Mouse (Mus musculus) erythroblast, embryonic 14.5 days (primary cell): Measurements from ENCODE around the gene Hist1h2bm.

Experiments
- GATA1 ChIP-seq: IDR thresholded peaks from 2 replicates; pipeline ENCODE4 v1.6.1; 2012; ENCODE audit warnings: low read length, inconsistent platforms, mixed read lengths
- TAL1 ChIP-seq: IDR thresholded peaks from 3 replicates; pipeline ENCODE4 v1.6.1; 2012; ENCODE audit warnings: low read length, inconsistent platforms, mixed read lengths

GRCm38 (mm10) chr13:21722373-21722925, 605 bp downstream of the Hist1h2bm start:
- TF ChIP-seq GATA1: no peak
- no peak for TF ChIP-seq TAL1
